Mouse (Mus musculus): ENCODE data around the gene Gpatch4.

GRCm38 (mm10) chr3:88057902-88058696 is 15.2 kb downstream of the Gpatch4 start, which contains the start of gene Naxe:
- no peak for TF ChIP-seq CTCF (IDR thresholded peaks at IDR 0.05; ENCODE audit: control insufficient read depth, insufficient read depth, insufficient read length)
- TF ChIP-seq USF1 (IDR thresholded peaks at IDR 0.05; ENCODE audit: low read depth), result no peak
- no peak for TF ChIP-seq MYOD1 (IDR thresholded peaks at IDR 0.05; ENCODE audit: control insufficient read depth, insufficient read length, low read depth)
- no peak for TF ChIP-seq MYOG (IDR thresholded peaks at IDR 0.05; ENCODE audit: control insufficient read depth, extremely low read depth, insufficient read length)
- peak; percentile 92 for TF ChIP-seq MAX (IDR thresholded peaks at IDR 0.05)
- TF ChIP-seq CEBPB (IDR thresholded peaks at IDR 0.05; ENCODE audit: low read depth), result no peak
- no peak for TF ChIP-seq FOSL1 (IDR thresholded peaks at IDR 0.05; ENCODE audit: insufficient read depth, low read length, poor library complexity, severe bottlenecking)

All from C2C12 (cell line).